Mouse (Mus musculus): Measurements from ENCODE around the gene Vamp2. TPM values are rescaled to one million over a fixed set of nuclear protein-coding genes. Genes with fewer than 3 reads are reported as not detected.

Gene Vamp2
- polyA plus RNA-seq, 1 experiment from 2014 or later, result 64.0 TPM

- no peak for ATAC-seq (ENCODE audit: insufficient read depth)
- no peak for TF ChIP-seq CTCF (IDR thresholded peaks at IDR 0.05; ENCODE audit: low read depth)
- Histone ChIP-seq H3K9me3 (ENCODE audit: low read depth, low read length) (no peaks in the 10 kb centered on the region), H3K27me3 (ENCODE audit: insufficient read depth, low read length) (no peaks in the 10 kb centered on the region), H3K4me1 (ENCODE audit: insufficient read depth) (peaks cover 32% of the 10 kb centered on the region), H3K4me3 (ENCODE audit: low read depth, low read length) (peak overlapping the region; percentile 55), H3K27ac (ENCODE audit: low read depth) (peak overlapping the region; percentile 98), H3K36me3 (ENCODE audit: insufficient read depth) (peaks cover 25% of the 10 kb centered on the region), H3K4me2 (peak overlapping the region; percentile 97), H3K9ac (peak overlapping the region; percentile 70)
- peak; percentile 75 for DNase-seq
- WGBS, result 8% methylated on average over 9 of the region's 9 CpGs
Observed at GRCm38 (mm10) chr11:69096360-69096986, 8.2 kb downstream of the Vamp2 start.

GRCm38 (mm10) chr11:69096987-69097900, 9.0 kb downstream of the Vamp2 start:
- 1% methylated on average over 29 of the region's 29 CpGs for WGBS

GRCm38 (mm10) chr11:69098039-69098761, 9.9 kb downstream of the Vamp2 start:
- Histone ChIP-seq H3K4me1 (ENCODE audit: insufficient read depth) (peaks cover 32% of the 10 kb centered on the region), H3K9ac (no peak overlapping the region), H3K9me3 (ENCODE audit: low read depth, low read length) (no peaks in the 10 kb centered on the region), H3K4me2 (peak overlapping the region; percentile 97), H3K4me3 (ENCODE audit: low read depth, low read length) (peak overlapping the region; percentile 55), H3K27ac (ENCODE audit: low read depth) (peak overlapping the region; percentile 98), H3K27me3 (ENCODE audit: insufficient read depth, low read length) (no peaks in the 10 kb centered on the region), H3K36me3 (ENCODE audit: insufficient read depth) (peaks cover 29% of the 10 kb centered on the region)
- no peak for TF ChIP-seq CTCF (IDR thresholded peaks at IDR 0.05; ENCODE audit: low read depth)
- no peak for DNase-seq
- 19% methylated on average over 8 of the region's 8 CpGs for WGBS
- ATAC-seq (ENCODE audit: insufficient read depth), result no peak

More at GRCm38 (mm10) chr11:69096987-69097900, 9.0 kb downstream of the Vamp2 start:
- no peak for TF ChIP-seq CTCF (IDR thresholded peaks at IDR 0.05; ENCODE audit: low read depth)
- Histone ChIP-seq H3K4me1 (ENCODE audit: insufficient read depth) (peaks cover 32% of the 10 kb centered on the region), H3K36me3 (ENCODE audit: insufficient read depth) (peaks cover 26% of the 10 kb centered on the region), H3K4me3 (ENCODE audit: low read depth, low read length) (peak overlapping the region; percentile 55), H3K9me3 (ENCODE audit: low read depth, low read length) (no peaks in the 10 kb centered on the region), H3K4me2 (peak overlapping the region; percentile 97), H3K27ac (ENCODE audit: low read depth) (peak overlapping the region; percentile 98), H3K27me3 (ENCODE audit: insufficient read depth, low read length) (no peaks in the 10 kb centered on the region), H3K9ac (peak overlapping the region; percentile 59)
- ATAC-seq (ENCODE audit: insufficient read depth) (peak; percentile 45), DNase-seq (peak; percentile 99)

- no peak for TF ChIP-seq CTCF (IDR thresholded peaks at IDR 0.05; ENCODE audit: low read depth)
- Histone ChIP-seq H3K27ac (ENCODE audit: low read depth) (peak overlapping the region; percentile 98), H3K9ac (peak overlapping the region; percentile 73), H3K27me3 (ENCODE audit: insufficient read depth, low read length) (no peaks in the 10 kb centered on the region), H3K4me3 (ENCODE audit: low read depth, low read length) (peak overlapping the region; percentile 55), H3K4me1 (ENCODE audit: insufficient read depth) (peaks cover 32% of the 10 kb centered on the region), H3K9me3 (ENCODE audit: low read depth, low read length) (no peaks in the 10 kb centered on the region), H3K4me2 (peak overlapping the region; percentile 97), H3K36me3 (ENCODE audit: insufficient read depth) (peaks cover 34% of the 10 kb centered on the region)
- under 1% methylated on average over 19 of the region's 19 CpGs for WGBS
- ATAC-seq (ENCODE audit: insufficient read depth), result 0 out of 2 replicates have a peak, but pooled peaks have one; percentile 2
- DNase-seq, result peak; percentile 98
Observed at GRCm38 (mm10) chr11:69098762-69099091, 10.4 kb downstream of the Vamp2 start.

GRCm38 (mm10) chr11:69099177-69099914, 11.1 kb downstream of the Vamp2 start:
- TF ChIP-seq CTCF (IDR thresholded peaks at IDR 0.05; ENCODE audit: low read depth), result no peak
- Histone ChIP-seq H3K4me3 (ENCODE audit: low read depth, low read length) (peak overlapping the region; percentile 55), H3K36me3 (ENCODE audit: insufficient read depth) (peaks cover 40% of the 10 kb centered on the region), H3K9me3 (ENCODE audit: low read depth, low read length) (no peaks in the 10 kb centered on the region), H3K4me1 (ENCODE audit: insufficient read depth) (peaks cover 32% of the 10 kb centered on the region), H3K9ac (peak overlapping the region; percentile 73), H3K27me3 (ENCODE audit: insufficient read depth, low read length) (no peaks in the 10 kb centered on the region), H3K4me2 (peak overlapping the region; percentile 97), H3K27ac (ENCODE audit: low read depth) (peak overlapping the region; percentile 98)
- DNase-seq (peak; percentile 82), ATAC-seq (ENCODE audit: insufficient read depth) (no peak)
- WGBS, result under 1% methylated on average over 22 of the region's 22 CpGs

- Histone ChIP-seq H3K4me3 (ENCODE audit: low read depth, low read length) (peak overlapping the region; percentile 55), H3K4me1 (ENCODE audit: insufficient read depth) (peaks cover 32% of the 10 kb centered on the region), H3K27me3 (ENCODE audit: insufficient read depth, low read length) (no peaks in the 10 kb centered on the region), H3K4me2 (peak overlapping the region; percentile 97), H3K9ac (peak overlapping the region; percentile 73), H3K27ac (ENCODE audit: low read depth) (peak overlapping the region; percentile 98), H3K36me3 (ENCODE audit: insufficient read depth) (peaks cover 46% of the 10 kb centered on the region), H3K9me3 (ENCODE audit: low read depth, low read length) (no peaks in the 10 kb centered on the region)
- ATAC-seq (ENCODE audit: insufficient read depth) (peak; percentile 16), DNase-seq (peak; percentile 96)
- TF ChIP-seq CTCF (IDR thresholded peaks at IDR 0.05; ENCODE audit: low read depth), result no peak; the same call in 1 of the 2 replicates
- WGBS, result under 1% methylated on average over 23 of the region's 23 CpGs
Observed at GRCm38 (mm10) chr11:69099915-69100345, 11.6 kb downstream of the Vamp2 start.
